Mouse (Mus musculus): Measurements from ENCODE around the gene Fam208a. TPM values are rescaled to one million over a fixed set of nuclear protein-coding genes. Genes with fewer than 3 reads are reported as not detected.

Gene Fam208a
- polyA plus RNA-seq (2015; fragmentation: Nextera tagmentation; extraction: Ambion mirVana), result 10.3 and 12.5 TPM in 2 replicates

- Histone ChIP-seq H3K4me1 (peaks cover 8% of the 10 kb centered on the region; the same call in 1 of the 2 replicates), H3K9ac (peak within 1 kb of the TSS; percentile 88), H3K36me3 (peaks cover 16% of the 10 kb centered on the region), H3K4me2 (peak within 1 kb of the TSS; percentile 75), H3K27me3 (no peaks in the 10 kb centered on the region), H3K27ac (peak within 1 kb of the TSS; percentile 100), H3K9me3 (0 out of 2 replicates have a peak, but pooled peaks cover 9% of the 10 kb centered on the region), H3K4me3 (peak within 1 kb of the TSS; percentile 67)
- peak; percentile 90 for ATAC-seq (ENCODE audit: insufficient number of reproducible peaks, low FRiP score, low TSS enrichment, low read depth)
- WGBS, result 1% methylated on average over 43 of the region's 43 CpGs
Observed at GRCm38 (mm10) chr14:27428573-27428972, at the start of gene Fam208a. Gene Fam208a (plus strand): TSS chr14:27428834.

DNA sequence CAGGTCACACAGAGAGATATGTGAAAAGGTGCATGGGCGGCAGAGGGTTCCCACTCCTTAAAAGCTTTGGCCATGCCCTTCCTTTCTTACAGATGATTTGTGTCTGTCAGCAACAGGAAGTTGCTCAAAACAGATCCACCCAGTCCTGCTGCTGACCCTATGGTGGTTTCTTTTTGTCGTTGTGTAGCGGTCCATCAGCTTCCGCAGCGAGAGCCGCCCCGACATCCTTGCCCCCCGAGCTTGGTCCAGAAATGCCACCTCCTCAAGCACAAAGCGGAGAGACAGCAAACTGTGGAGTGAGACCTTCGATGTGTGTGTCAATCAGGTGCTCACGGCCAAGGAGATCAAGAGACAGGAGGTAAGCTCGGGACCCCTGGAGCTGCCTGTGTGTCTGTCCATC lies 49.2 kb upstream of the Fam208a start:
- no peak overlapping the region for H3K4me3 ChIP-seq
- peaks cover 4% of the 10 kb centered on the region; the same call in 1 of the 2 replicates for H3K4me1 ChIP-seq
- no peak overlapping the region for H3K27ac ChIP-seq
- no peak for ATAC-seq (ENCODE audit: insufficient number of reproducible peaks, low FRiP score, low TSS enrichment, low read depth)
- H3K9ac ChIP-seq, result no peak overlapping the region
- H3K36me3 ChIP-seq, result peaks cover 2% of the 10 kb centered on the region; the same call in 1 of the 2 replicates
- H3K27me3 ChIP-seq, result no peaks in the 10 kb centered on the region
- 88% methylated on average over 12 of the region's 12 CpGs for WGBS
- no peaks in the 10 kb centered on the region for H3K9me3 ChIP-seq
- H3K4me2 ChIP-seq, result no peak overlapping the region

GRCm38 (mm10) chr14:27381459-27381858 lies 47.2 kb upstream of the Fam208a start:
- Histone ChIP-seq H3K9me3 (no peaks in the 10 kb centered on the region), H3K4me3 (no peak overlapping the region), H3K9ac (no peak overlapping the region), H3K36me3 (peaks cover 5% of the 10 kb centered on the region; the same call in 1 of the 2 replicates), H3K4me2 (no peak overlapping the region), H3K4me1 (no peaks in the 10 kb centered on the region), H3K27me3 (no peaks in the 10 kb centered on the region), H3K27ac (no peak overlapping the region)
- no peak for ATAC-seq (ENCODE audit: insufficient number of reproducible peaks, low FRiP score, low TSS enrichment, low read depth)
- 76% methylated on average over 7 of the region's 7 CpGs for WGBS

DNA sequence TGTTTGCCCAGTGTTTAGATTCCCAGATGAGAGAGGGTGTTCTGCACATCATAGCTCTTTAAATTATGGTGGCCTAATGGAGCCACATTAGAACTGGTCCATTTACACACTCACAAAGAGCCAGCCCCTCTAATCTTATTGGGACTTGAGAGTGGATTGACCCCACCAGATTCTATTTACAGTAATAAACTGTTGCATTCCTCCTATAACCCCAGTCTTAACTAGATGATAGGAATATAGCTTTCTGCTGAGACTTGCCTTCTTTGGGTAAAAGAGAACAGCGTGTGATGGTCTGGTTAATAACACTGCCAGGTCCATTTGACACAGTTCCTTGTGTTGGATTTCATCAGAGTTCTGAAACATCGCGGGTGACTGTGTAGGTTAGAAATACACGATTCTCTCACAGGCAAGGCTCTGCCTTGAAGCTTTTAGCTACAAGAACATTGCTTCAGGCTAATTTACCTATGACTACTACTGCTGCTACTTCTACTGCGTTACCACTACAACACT lies 45.3 kb upstream of the Fam208a start:
- 86% methylated on average over 5 of the region's 5 CpGs for WGBS
- Histone ChIP-seq H3K27me3 (no peaks in the 10 kb centered on the region), H3K4me2 (no peak overlapping the region), H3K36me3 (peaks cover 10% of the 10 kb centered on the region; the same call in 1 of the 2 replicates), H3K27ac (no peak overlapping the region), H3K9ac (no peak overlapping the region), H3K4me3 (no peak overlapping the region), H3K9me3 (no peaks in the 10 kb centered on the region), H3K4me1 (no peaks in the 10 kb centered on the region)
- ATAC-seq (ENCODE audit: insufficient number of reproducible peaks, low FRiP score, low TSS enrichment, low read depth), result no peak

DNA sequence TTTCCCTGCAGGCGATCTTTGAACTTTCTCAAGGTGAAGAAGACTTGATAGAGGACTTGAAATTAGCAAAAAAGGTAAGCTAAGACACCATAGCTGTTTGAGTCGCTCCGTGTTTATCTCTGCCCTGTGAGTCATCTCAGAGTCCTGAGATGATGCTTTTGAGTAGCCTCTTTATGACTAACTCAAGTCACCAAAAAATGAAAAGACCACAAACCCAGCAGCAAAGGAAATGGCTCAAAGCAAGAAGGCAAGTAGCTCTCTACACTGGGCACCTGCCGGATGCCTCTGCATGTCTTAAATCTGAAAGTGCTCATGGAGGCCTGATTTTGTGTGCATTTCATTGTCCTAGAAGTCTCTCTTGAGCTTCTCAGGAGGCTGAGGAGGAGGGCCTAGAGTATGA lies 44.5 kb upstream of the Fam208a start:
- no peaks in the 10 kb centered on the region for H3K4me1 ChIP-seq
- no peaks in the 10 kb centered on the region for H3K27me3 ChIP-seq
- H3K4me3 ChIP-seq, result no peak overlapping the region
- ATAC-seq (ENCODE audit: insufficient number of reproducible peaks, low FRiP score, low TSS enrichment, low read depth), result no peak
- no peaks in the 10 kb centered on the region for H3K9me3 ChIP-seq
- H3K9ac ChIP-seq, result no peak overlapping the region
- no peak overlapping the region for H3K4me2 ChIP-seq
- 90% methylated on average over 4 of the region's 4 CpGs for WGBS
- no peak overlapping the region for H3K27ac ChIP-seq
- H3K36me3 ChIP-seq, result peaks cover 10% of the 10 kb centered on the region; the same call in 1 of the 2 replicates

DNA sequence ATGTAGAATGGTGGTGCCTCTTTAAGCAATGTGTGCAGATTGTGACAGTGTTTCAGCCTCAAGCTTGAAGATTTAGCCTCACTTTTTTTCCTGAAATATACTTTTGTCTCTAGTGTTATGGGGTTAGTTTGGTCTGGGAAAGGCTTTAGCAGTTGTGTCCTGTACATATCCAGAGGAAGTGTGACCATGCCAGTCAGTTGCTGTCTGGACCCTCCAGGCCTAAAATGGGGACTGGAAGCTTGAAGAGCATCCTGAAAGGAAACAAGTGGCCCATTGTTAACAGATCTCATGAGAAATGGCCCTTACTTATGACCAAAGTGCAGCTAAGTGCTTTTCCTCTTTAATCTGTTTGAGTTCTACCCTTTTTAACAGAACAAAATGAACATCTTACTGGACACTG lies 40.0 kb upstream of the Fam208a start:
- Histone ChIP-seq H3K4me1 (0 out of 2 replicates have a peak, but pooled peaks cover 2% of the 10 kb centered on the region), H3K9ac (no peak overlapping the region), H3K36me3 (peaks cover 10% of the 10 kb centered on the region; the same call in 1 of the 2 replicates), H3K4me3 (no peak overlapping the region), H3K27me3 (no peaks in the 10 kb centered on the region), H3K9me3 (no peaks in the 10 kb centered on the region), H3K27ac (no peak overlapping the region), H3K4me2 (no peak overlapping the region)
- no peak for ATAC-seq (ENCODE audit: insufficient number of reproducible peaks, low FRiP score, low TSS enrichment, low read depth)

DNA sequence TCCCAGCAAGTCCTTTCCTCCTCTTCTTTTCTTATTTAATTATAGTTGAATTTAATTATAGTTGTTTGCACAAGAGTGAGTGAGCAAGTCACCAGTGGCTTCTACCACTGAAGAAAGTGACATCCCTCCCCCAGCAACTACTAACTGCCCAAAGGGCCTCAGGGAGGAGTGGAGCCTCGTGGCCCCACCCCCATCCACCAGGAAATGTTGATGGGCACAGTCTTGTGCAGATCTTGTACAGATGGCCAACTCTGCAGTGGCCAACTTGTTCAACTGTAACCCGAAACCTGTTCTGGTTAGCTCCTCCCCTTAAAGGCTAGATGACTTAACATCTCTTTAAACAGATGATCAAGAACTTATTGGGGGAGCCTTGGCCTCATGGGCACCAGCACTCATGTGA lies 38.9 kb upstream of the Fam208a start:
- peaks cover 9% of the 10 kb centered on the region; the same call in 1 of the 2 replicates for H3K36me3 ChIP-seq
- H3K27me3 ChIP-seq, result no peaks in the 10 kb centered on the region
- H3K9me3 ChIP-seq, result no peaks in the 10 kb centered on the region
- H3K4me1 ChIP-seq, result 0 out of 2 replicates have a peak, but pooled peaks cover 2% of the 10 kb centered on the region
- H3K4me2 ChIP-seq, result no peak overlapping the region
- no peak overlapping the region for H3K4me3 ChIP-seq
- H3K27ac ChIP-seq, result no peak overlapping the region
- 66% methylated on average over 2 of the region's 2 CpGs for WGBS
- H3K9ac ChIP-seq, result no peak overlapping the region
- ATAC-seq (ENCODE audit: insufficient number of reproducible peaks, low FRiP score, low TSS enrichment, low read depth), result no peak

GRCm38 (mm10) chr14:27390663-27391062 lies 38.0 kb upstream of the Fam208a start:
- no peak for ATAC-seq (ENCODE audit: insufficient number of reproducible peaks, low FRiP score, low TSS enrichment, low read depth)
- Histone ChIP-seq H3K9me3 (no peaks in the 10 kb centered on the region), H3K27me3 (no peaks in the 10 kb centered on the region), H3K4me3 (no peak overlapping the region), H3K36me3 (peaks cover 8% of the 10 kb centered on the region; the same call in 1 of the 2 replicates), H3K4me1 (0 out of 2 replicates have a peak, but pooled peaks cover 2% of the 10 kb centered on the region), H3K9ac (no peak overlapping the region), H3K27ac (no peak overlapping the region), H3K4me2 (no peak overlapping the region)
- 60% methylated on average over 7 of the region's 7 CpGs for WGBS

DNA sequence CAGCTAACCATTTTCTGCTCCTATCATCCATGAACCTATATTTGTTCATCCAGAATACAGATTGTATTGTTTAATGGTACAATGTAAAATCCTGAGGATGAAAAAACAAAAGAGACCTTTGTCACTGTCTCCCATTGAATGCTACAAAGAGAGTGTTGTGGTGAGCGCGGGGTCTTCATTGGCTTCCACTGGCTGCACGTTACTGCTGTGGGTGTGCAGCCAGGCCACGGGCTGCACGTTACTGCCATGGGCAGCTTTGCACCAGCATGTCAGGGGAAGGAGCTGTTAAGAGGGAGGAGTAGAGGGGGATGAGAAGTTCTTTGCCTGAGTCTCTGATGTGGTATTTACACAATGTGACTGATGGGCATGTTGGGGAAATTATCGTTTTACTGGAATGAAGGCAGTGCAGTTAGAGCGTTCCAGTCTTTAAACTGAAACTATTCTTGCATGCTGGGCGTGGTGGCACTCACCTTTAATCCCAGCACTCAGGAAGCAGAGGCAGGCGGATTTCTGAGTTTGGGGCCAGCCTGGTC lies 36.8 kb upstream of the Fam208a start:
- H3K27ac ChIP-seq, result no peak overlapping the region
- 77% methylated on average over 9 of the region's 9 CpGs for WGBS

GRCm38 (mm10) chr14:27392660-27393059 lies 36.0 kb upstream of the Fam208a start:
- no peak for ATAC-seq (ENCODE audit: insufficient number of reproducible peaks, low FRiP score, low TSS enrichment, low read depth)
- Histone ChIP-seq H3K4me1 (0 out of 2 replicates have a peak, but pooled peaks cover 2% of the 10 kb centered on the region), H3K9me3 (no peaks in the 10 kb centered on the region), H3K4me2 (no peak overlapping the region), H3K27me3 (no peaks in the 10 kb centered on the region), H3K9ac (no peak overlapping the region), H3K27ac (no peak overlapping the region), H3K36me3 (peaks cover 10% of the 10 kb centered on the region), H3K4me3 (no peak overlapping the region)
- 90% methylated on average over 2 of the region's 2 CpGs for WGBS

More for the DNA sequence above, 36.8 kb upstream of the Fam208a start:
- peaks cover 8% of the 10 kb centered on the region; the same call in 1 of the 2 replicates for H3K36me3 ChIP-seq
- ATAC-seq (ENCODE audit: insufficient number of reproducible peaks, low FRiP score, low TSS enrichment, low read depth), result no peak
- 0 out of 2 replicates have a peak, but pooled peaks cover 2% of the 10 kb centered on the region for H3K4me1 ChIP-seq
- H3K9me3 ChIP-seq, result no peaks in the 10 kb centered on the region
- no peak overlapping the region for H3K9ac ChIP-seq
- H3K4me2 ChIP-seq, result no peak overlapping the region
- no peaks in the 10 kb centered on the region for H3K27me3 ChIP-seq
- H3K4me3 ChIP-seq, result no peak overlapping the region

GRCm38 (mm10) chr14:27393806-27394205 lies 34.8 kb upstream of the Fam208a start:
- Histone ChIP-seq H3K9ac (no peak overlapping the region), H3K4me3 (no peak overlapping the region), H3K27ac (no peak overlapping the region), H3K9me3 (no peaks in the 10 kb centered on the region), H3K36me3 (peaks cover 18% of the 10 kb centered on the region), H3K27me3 (no peaks in the 10 kb centered on the region), H3K4me1 (0 out of 2 replicates have a peak, but pooled peaks cover 2% of the 10 kb centered on the region), H3K4me2 (no peak overlapping the region)
- no peak for ATAC-seq (ENCODE audit: insufficient number of reproducible peaks, low FRiP score, low TSS enrichment, low read depth)
- 52% methylated on average over 10 of the region's 10 CpGs for WGBS

DNA sequence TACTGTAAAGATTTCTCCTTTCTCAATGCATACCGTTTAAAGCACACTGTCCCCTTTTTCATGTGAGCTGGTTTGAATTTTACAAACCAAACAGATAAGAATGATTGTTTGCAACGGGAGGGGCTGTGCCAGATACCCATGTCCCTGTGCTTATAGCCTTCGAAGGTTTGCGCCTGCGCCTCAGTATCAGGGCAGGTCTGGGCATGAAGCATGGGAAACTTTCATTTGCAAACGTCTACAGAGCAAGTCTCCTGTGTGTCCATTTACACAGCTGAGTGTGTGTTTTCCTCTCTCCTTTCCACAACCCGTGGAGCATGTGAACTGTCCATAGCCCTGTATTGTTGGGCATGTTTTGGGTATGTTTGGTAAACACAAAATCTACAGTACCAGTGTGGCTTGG lies 32.2 kb upstream of the Fam208a start:
- Histone ChIP-seq H3K27ac (no peak overlapping the region), H3K36me3 (peaks cover 30% of the 10 kb centered on the region), H3K9ac (no peak overlapping the region), H3K27me3 (no peaks in the 10 kb centered on the region), H3K4me1 (no peaks in the 10 kb centered on the region), H3K4me3 (no peak overlapping the region), H3K9me3 (no peaks in the 10 kb centered on the region), H3K4me2 (no peak overlapping the region)
- WGBS, result 71% methylated on average over 7 of the region's 7 CpGs
- ATAC-seq (ENCODE audit: insufficient number of reproducible peaks, low FRiP score, low TSS enrichment, low read depth), result no peak
